In the genomic region with DNA sequence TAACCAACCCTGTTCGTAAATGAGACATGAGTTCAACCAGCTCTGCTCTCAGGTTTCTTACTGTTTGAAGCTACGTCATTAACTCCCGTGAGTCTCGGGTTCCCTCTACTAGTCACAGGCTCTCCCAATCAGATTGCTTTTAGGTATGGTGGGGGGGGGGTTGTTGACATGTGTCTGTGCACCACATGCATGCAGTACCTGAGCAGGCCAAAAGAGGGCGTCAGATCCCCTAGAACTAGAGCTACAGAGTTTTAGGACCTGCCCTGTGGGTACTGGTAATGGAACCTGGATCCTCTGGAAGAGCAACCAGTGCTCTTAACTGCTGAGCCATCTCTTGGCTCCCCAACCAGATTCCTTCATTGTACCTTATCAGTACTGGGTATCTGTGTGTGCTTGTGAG, we compare ENCODE assay signal across 13 mouse cellular contexts. TPM values are rescaled to one million over a fixed set of nuclear protein-coding genes. Genes with fewer than 3 reads are reported as not detected.
DNase-seq lines count a peak whose midpoint lies in the region; ATAC-seq and TF ChIP-seq lines count a peak whose summit lies in the region.
"Had no signal": no experiment of that assay in that cellular context is flagged by ENCODE, and none has a peak within 500 bp of the region (broad histone marks: within the 10 kb centered on the region; RNA-seq: fewer than 3 reads in every experiment).

No protein-coding gene starts in this region.

- no peaks in the 10 kb centered on the region for H3K27me3 ChIP-seq in forebrain, embryonic 10.5 days (ENCODE audit: poor library complexity, severe bottlenecking)
- H3K27me3 ChIP-seq in forebrain, embryonic 16.5 days (replicated peaks; ENCODE audit: control insufficient read depth, insufficient read depth, low read length): no peaks in the 10 kb centered on the region
- no peaks in the 10 kb centered on the region for H3K27me3 ChIP-seq in thymus, adult 2 months (ENCODE audit: control insufficient read depth, insufficient read depth, low read length)
- no peaks in the 10 kb centered on the region for H3K27me3 ChIP-seq in hindbrain, postnatal 0 days (ENCODE audit: insufficient read depth, low read length)
- H3K27me3 ChIP-seq: heart, embryonic 12.5 days had no signal

- DNase-seq in forebrain, embryonic 10.5 days (ENCODE audit: extremely low spot score, low spot score): no peak
- peak; percentile 13 for DNase-seq in thymus, adult 2 months
- no peak for DNase-seq in thymus, postnatal 0 days (ENCODE audit: low spot score)
- no peak for DNase-seq in spleen, postnatal 4 days (ENCODE audit: low spot score in 2 of 2)
- no peak for DNase-seq in left cerebral cortex, adult 11 months (ENCODE audit: low spot score)
- no peak for DNase-seq in hindbrain, postnatal 0 days (ENCODE audit: low spot score)
- DNase-seq: cerebellum, postnatal 36 days; kidney, adult 9 months; lung, postnatal 36 days had no signal

- peaks cover 12% of the 10 kb centered on the region for H3K4me1 ChIP-seq in forebrain, embryonic 10.5 days
- H3K4me1 ChIP-seq in forebrain, embryonic 16.5 days (replicated peaks; ENCODE audit: control insufficient read depth, insufficient read depth, low read length): no peaks in the 10 kb centered on the region
- no peaks in the 10 kb centered on the region for H3K4me1 ChIP-seq in thymus, adult 2 months (replicated peaks; ENCODE audit: control insufficient read depth, insufficient read depth, low read length)
- no peaks in the 10 kb centered on the region for H3K4me1 ChIP-seq in cortical plate, adult 2 months (ENCODE audit: control insufficient read depth, insufficient read depth, low read length)
- no peaks in the 10 kb centered on the region for H3K4me1 ChIP-seq in hindbrain, postnatal 0 days (ENCODE audit: insufficient read depth, low read length)
- H3K4me1 ChIP-seq: heart, embryonic 12.5 days had no signal

- no peak overlapping the region for H3K4me3 ChIP-seq in forebrain, embryonic 10.5 days
- H3K4me3 ChIP-seq in forebrain, embryonic 16.5 days (replicated peaks; ENCODE audit: low read length): no peak overlapping the region
- no peak overlapping the region for H3K4me3 ChIP-seq in thymus, adult 2 months (ENCODE audit: control insufficient read depth, insufficient read depth, low read length)
- no peak overlapping the region for H3K4me3 ChIP-seq in cortical plate, adult 2 months (ENCODE audit: insufficient read depth, low read length)
- no peak overlapping the region for H3K4me3 ChIP-seq in hindbrain, postnatal 0 days (ENCODE audit: low read length)
- H3K4me3 ChIP-seq: heart, embryonic 12.5 days; hindbrain, embryonic 10.5 days had no signal

- no peaks in the 10 kb centered on the region for H3K36me3 ChIP-seq in forebrain, embryonic 10.5 days (replicated peaks)
- H3K36me3 ChIP-seq in forebrain, embryonic 16.5 days (ENCODE audit: control insufficient read depth, insufficient read depth): no peaks in the 10 kb centered on the region
- no peaks in the 10 kb centered on the region for H3K36me3 ChIP-seq in thymus, adult 2 months (ENCODE audit: control insufficient read depth, insufficient read depth, low read length)
- no peaks in the 10 kb centered on the region for H3K36me3 ChIP-seq in hindbrain, postnatal 0 days (ENCODE audit: insufficient read depth, low read length)
- H3K36me3 ChIP-seq: heart, embryonic 12.5 days; hindbrain, embryonic 10.5 days had no signal

- no peak overlapping the region for H3K4me2 ChIP-seq in forebrain, embryonic 16.5 days (ENCODE audit: low read length)
- H3K4me2 ChIP-seq in hindbrain, postnatal 0 days (ENCODE audit: low read depth, low read length): no peak overlapping the region
- H3K4me2 ChIP-seq: heart, embryonic 12.5 days had no signal

- H3K9me3 ChIP-seq in forebrain, embryonic 10.5 days: no peaks in the 10 kb centered on the region
- no peaks in the 10 kb centered on the region for H3K9me3 ChIP-seq in forebrain, embryonic 16.5 days (ENCODE audit: control insufficient read depth, low read length)
- no peaks in the 10 kb centered on the region for H3K9me3 ChIP-seq in hindbrain, postnatal 0 days (ENCODE audit: low read length)
- H3K9me3 ChIP-seq: heart, embryonic 12.5 days; hindbrain, embryonic 10.5 days had no signal

- H3K9ac ChIP-seq in forebrain, embryonic 16.5 days (replicated peaks; ENCODE audit: low read depth, low read length): no peak overlapping the region
- H3K9ac ChIP-seq in hindbrain, postnatal 0 days (replicated peaks; ENCODE audit: low read length): no peak overlapping the region
- H3K9ac ChIP-seq: heart, embryonic 12.5 days had no signal

- TF ChIP-seq CTCF in thymus, adult 2 months (IDR thresholded peaks at IDR 0.05; ENCODE audit: borderline replicate concordance, control insufficient read depth, extremely low read depth, insufficient read depth, low read length, poor library complexity): no peak
- TF ChIP-seq CTCF in cortical plate, adult 2 months (IDR thresholded peaks at IDR 0.05; ENCODE audit: extremely low read depth, insufficient read depth, low read length): 0 out of 2 replicates have a peak, but pooled peaks have one; percentile 11
- TF ChIP-seq CTCF in hindbrain, postnatal 0 days (IDR thresholded peaks at IDR 0.05; ENCODE audit: low read depth): no peak

- TF ChIP-seq POLR2A in thymus, adult 2 months (IDR thresholded peaks at IDR 0.05; ENCODE audit: control insufficient read depth, extremely low read depth, insufficient read depth, low read length, poor library complexity): no peak
- no peak for TF ChIP-seq POLR2A in cortical plate, adult 2 months (IDR thresholded peaks at IDR 0.05; ENCODE audit: extremely low read depth, insufficient read depth, low read length)

- ATAC-seq in forebrain, embryonic 16.5 days: no peak
- no peak for ATAC-seq in hindbrain, postnatal 0 days

- 80% methylated on average over 5 of the region's 5 CpGs for WGBS in forebrain, embryonic 10.5 days
- 68% methylated on average over 5 of the region's 5 CpGs for WGBS in forebrain, embryonic 16.5 days
- WGBS in thymus, adult 2 months: 91% methylated on average over 5 of the region's 5 CpGs
- 75% methylated on average over 5 of the region's 5 CpGs for WGBS in hindbrain, postnatal 0 days

- H3K27ac ChIP-seq in forebrain, embryonic 10.5 days: 0 out of 2 replicates have a peak overlapping the region, but pooled peaks have one; percentile 25
- H3K27ac ChIP-seq in forebrain, embryonic 16.5 days (ENCODE audit: low read length): no peak overlapping the region
- H3K27ac ChIP-seq in thymus, adult 2 months (ENCODE audit: control insufficient read depth, insufficient read depth, low read length): no peak overlapping the region
- no peak overlapping the region for H3K27ac ChIP-seq in cortical plate, adult 2 months (ENCODE audit: insufficient read depth, low read length)
- H3K27ac ChIP-seq in hindbrain, postnatal 0 days: no peak overlapping the region
- H3K27ac ChIP-seq: hindbrain, embryonic 10.5 days had no signal

RNA-seq across cellular contexts. Expression of a gene that starts 29.1 kb away (rescaled TPM):
- polyA plus RNA-seq in forebrain, embryonic 10.5 days (2016; fragmentation: Nextera tagmentation; extraction: Ambion mirVana): 43.7 and 47.2 TPM in 2 replicates
- 34.3 and 36.8 TPM in 2 replicates for polyA plus RNA-seq in forebrain, embryonic 16.5 days (2015; fragmentation: Nextera tagmentation; extraction: Ambion mirVana)
- polyA plus RNA-seq in thymus, adult 2 months (2012; rRNA removed): 21.0 and 26.9 TPM in 2 replicates
- polyA plus RNA-seq in thymus, postnatal 0 days (2015; fragmentation: Nextera tagmentation; extraction: Ambion mirVana): 20.5 and 20.9 TPM in 2 replicates
- polyA plus RNA-seq in cortical plate, adult 2 months (2012; rRNA removed): 18.4 and 20.0 TPM in 2 replicates
- total RNA-seq in hindbrain, postnatal 0 days (2014; rRNA removed): 27.6 and 30.9 TPM in 2 replicates
- 30.0 and 31.1 TPM in 2 replicates for polyA plus RNA-seq in hindbrain, postnatal 0 days (2015; fragmentation: Nextera tagmentation; extraction: Ambion mirVana)

RNA-seq across cellular contexts. Expression of a gene that starts 32.3 kb away (rescaled TPM):
- 5.4 and 6.3 TPM in 2 replicates for polyA plus RNA-seq in forebrain, embryonic 10.5 days (2016; fragmentation: Nextera tagmentation; extraction: Ambion mirVana)
- 98.9 and 115 TPM in 2 replicates for polyA plus RNA-seq in forebrain, embryonic 16.5 days (2015; fragmentation: Nextera tagmentation; extraction: Ambion mirVana)
- 0.61 and 0.93 TPM in 2 replicates for polyA plus RNA-seq in thymus, adult 2 months (2012; rRNA removed)
- 0.12 and 0.26 TPM in 2 replicates for polyA plus RNA-seq in thymus, postnatal 0 days (2015; fragmentation: Nextera tagmentation; extraction: Ambion mirVana)
- 382 and 388 TPM in 2 replicates for polyA plus RNA-seq in cortical plate, adult 2 months (2012; rRNA removed)
- total RNA-seq in hindbrain, postnatal 0 days (2014; rRNA removed): 412 and 470 TPM in 2 replicates
- 261 and 266 TPM in 2 replicates for polyA plus RNA-seq in hindbrain, postnatal 0 days (2015; fragmentation: Nextera tagmentation; extraction: Ambion mirVana)

RNA-seq across cellular contexts. Expression of a gene that starts 57.2 kb away (rescaled TPM):
- polyA plus RNA-seq in forebrain, embryonic 10.5 days (2016; fragmentation: Nextera tagmentation; extraction: Ambion mirVana): 44.1 and 45.4 TPM in 2 replicates
- 51.1 and 51.4 TPM in 2 replicates for polyA plus RNA-seq in forebrain, embryonic 16.5 days (2015; fragmentation: Nextera tagmentation; extraction: Ambion mirVana)
- 67.0 and 87.1 TPM in 2 replicates for polyA plus RNA-seq in thymus, adult 2 months (2012; rRNA removed)
- 33.5 and 33.9 TPM in 2 replicates for polyA plus RNA-seq in thymus, postnatal 0 days (2015; fragmentation: Nextera tagmentation; extraction: Ambion mirVana)
- polyA plus RNA-seq in cortical plate, adult 2 months (2012; rRNA removed): 41.7 and 44.6 TPM in 2 replicates
- 162 and 168 TPM in 2 replicates for total RNA-seq in hindbrain, postnatal 0 days (2014; rRNA removed)
- 48.6 and 50.9 TPM in 2 replicates for polyA plus RNA-seq in hindbrain, postnatal 0 days (2015; fragmentation: Nextera tagmentation; extraction: Ambion mirVana)

Comparison
In these comparisons a context has a peak if more than half of its experiments do, and no peak if none do; other contexts are left out.
1. RNA of a gene that starts 32.3 kb away (polyA plus RNA-seq): 382 to 388 TPM in cortical plate, adult 2 months, 261 to 266 TPM in hindbrain, postnatal 0 days and 98.9 to 115 TPM in forebrain, embryonic 16.5 days; 5.4 to 6.3 TPM in forebrain, embryonic 10.5 days, 0.61 to 0.93 TPM in thymus, adult 2 months and 0.12 to 0.26 TPM in thymus, postnatal 0 days; every median in the first group is over 10 times any median in the second.